Mouse (Mus musculus) 416B (cell line): Measurements from ENCODE around the gene Scube1.

Experiments used
- DNase-seq: peaks from one replicate; pipeline ENCODE4 v3.0.0; 2011; ENCODE audit warnings: low read depth

Gene Scube1

GRCm38 (mm10) chr15:83724886-83725269 lies at the start of gene Scube1:
Scube1 (minus strand) TSS chr15:83725021.
- no peak for DNase-seq

GRCm38 (mm10) chr15:83772953-83773352 lies 48.1 kb upstream of the Scube1 start:
- no peak for DNase-seq

- DNase-seq = no peak
Measured at GRCm38 (mm10) chr15:83772460-83772859, 47.6 kb upstream of the Scube1 start.

- no peak for DNase-seq
Measured at GRCm38 (mm10) chr15:83771346-83772053, 46.7 kb upstream of the Scube1 start.

GRCm38 (mm10) chr15:83765388-83766029 lies 40.7 kb upstream of the Scube1 start:
- DNase-seq = no peak

- DNase-seq = no peak
Measured at GRCm38 (mm10) chr15:83761512-83761911, 36.7 kb upstream of the Scube1 start.

GRCm38 (mm10) chr15:83760683-83761082 lies 35.9 kb upstream of the Scube1 start:
- peak; percentile 16 for DNase-seq

GRCm38 (mm10) chr15:83758958-83759357 lies 34.1 kb upstream of the Scube1 start:
- peak; percentile 8 for DNase-seq

- DNase-seq = peak; percentile 24
Measured at GRCm38 (mm10) chr15:83756742-83757141, 31.9 kb upstream of the Scube1 start.

- DNase-seq = no peak
Measured at GRCm38 (mm10) chr15:83749436-83749835, 24.6 kb upstream of the Scube1 start.

GRCm38 (mm10) chr15:83748986-83749385 lies 24.2 kb upstream of the Scube1 start:
- DNase-seq = no peak

GRCm38 (mm10) chr15:83746311-83746710 lies 21.5 kb upstream of the Scube1 start:
- no peak for DNase-seq

GRCm38 (mm10) chr15:83742018-83742417 lies 17.2 kb upstream of the Scube1 start:
- no peak for DNase-seq

- DNase-seq = no peak
Measured at GRCm38 (mm10) chr15:83740676-83741422, 16.0 kb upstream of the Scube1 start.

- DNase-seq = peak; percentile 45
Measured at GRCm38 (mm10) chr15:83727626-83728025, 2.8 kb upstream of the Scube1 start.

GRCm38 (mm10) chr15:83726741-83727140 lies 1.9 kb upstream of the Scube1 start:
- no peak for DNase-seq

- no peak for DNase-seq
Measured at GRCm38 (mm10) chr15:83725556-83726200, 857 bp upstream of the Scube1 start.

- DNase-seq = no peak
Measured at GRCm38 (mm10) chr15:83724160-83724885, 498 bp downstream of the Scube1 start.

- no peak for DNase-seq
Measured at GRCm38 (mm10) chr15:83715582-83716228, 9.1 kb downstream of the Scube1 start.

GRCm38 (mm10) chr15:83712798-83713197 lies 12.0 kb downstream of the Scube1 start:
- DNase-seq = no peak

GRCm38 (mm10) chr15:83712361-83712760 lies 12.5 kb downstream of the Scube1 start:
- DNase-seq = no peak
